Mouse (Mus musculus) small intestine, adult 10 weeks (tissue): ENCODE measurements around the gene Dennd4c. TPM values are rescaled to one million over a fixed set of nuclear protein-coding genes. Genes with fewer than 3 reads are reported as not detected.

ENCODE experiments used
- polyA plus RNA-seq: library from polyadenylated mRNA; stranded (reverse); fragments of 350-450 nt; fragmentation: Illumina TruSeq; extraction: RNeasy Lipid Tissue Mini Kit (QIAGEN cat#74804); gene quantifications from one replicate; pipeline ENCODE4 v1.2.3, GENCODE M21; 2014; ENCODE audit warnings: low replicate concordance

Gene Dennd4c
- 59.5 TPM for polyA plus RNA-seq

GRCm38 (mm10) chr4:86748336-86749291 lies at the start of gene Dennd4c:
Gene Dennd4c, plus strand, starts transcription at chr4:86748555.

GRCm38 (mm10) chr4:86857113-86858069 lies 109.0 kb downstream of the Dennd4c start, which contains the start of gene Rps6:
Gene Rps6, minus strand, starts transcription at chr4:86857412.

GRCm38 (mm10) chr4:86874146-86874847 lies 125.9 kb downstream of the Dennd4c start, which contains the start of gene Acer2:
Gene Acer2, plus strand, starts transcription at chr4:86874396.

Other genes with a start within 250 kb of the Dennd4c start
- not detected for gene Saxo1, start 190.2 kb upstream of the Dennd4c start, polyA plus RNA-seq
- 51.0 TPM for gene Rraga, start 172.9 kb upstream of the Dennd4c start, polyA plus RNA-seq
- gene Haus6, start 136.5 kb upstream of the Dennd4c start, polyA plus RNA-seq = 14.9 TPM
- gene Plin2, start 78.5 kb upstream of the Dennd4c start, polyA plus RNA-seq = 8.9 TPM
- gene Rps6, start 108.9 kb downstream of the Dennd4c start, polyA plus RNA-seq = 539 TPM
- gene Acer2, start 125.8 kb downstream of the Dennd4c start, polyA plus RNA-seq = 23.8 TPM